Mouse (Mus musculus) embryonic facial prominence, embryonic 14.5 days (tissue): ENCODE results near the gene Hist3h2ba. TPM values are rescaled to one million over a fixed set of nuclear protein-coding genes. Genes with fewer than 3 reads are reported as not detected.
A peak's percentile ranks its signal among the peaks of the same experiment; 100 is the strongest.

Source experiments
- ATAC-seq: fragments of 200-750 bp; cut with Nextera tagmentation; 2 replicates; pipeline ENCODE4 v1.8.0; 2017; ENCODE audit warnings: low read depth, moderate number of reproducible peaks, moderate TSS enrichment
- DNase-seq: peaks from one replicate; pipeline ENCODE4 v3.0.0-alpha.2; 2015; ENCODE audit warnings: low spot score
- H3K27ac ChIP-seq: fragments of 300-500 bp; sonication (generic); replicated peaks from 2 replicates; pipeline ENCODE4 v1.5.1; 2014; ENCODE audit warnings: low read depth, mild to moderate bottlenecking, low read length, moderate library complexity
- H3K27me3 ChIP-seq: fragments of 300-500 bp; sonication (generic); replicated peaks from 2 replicates; pipeline ENCODE4 v1.6.1; 2014; ENCODE audit warnings: low read length; ENCODE audit not compliant: control insufficient read depth, insufficient read depth
- H3K36me3 ChIP-seq: fragments of 300-500 bp; sonication (generic); 2 replicates; pipeline ENCODE4 v1.6.1; 2014; ENCODE audit warnings: low read length, mixed read lengths; ENCODE audit not compliant: control insufficient read depth, insufficient read depth
- H3K4me1 ChIP-seq: fragments of 300-500 bp; sonication (generic); 2 replicates; pipeline ENCODE4 v1.6.1; 2014; ENCODE audit warnings: antibody characterized with exemption, low read length; ENCODE audit not compliant: control insufficient read depth, insufficient read depth
- H3K4me2 ChIP-seq: fragments of 300-500 bp; sonication (generic); 2 replicates; pipeline ENCODE4 v1.6.1; 2014; ENCODE audit warnings: low read depth, mild to moderate bottlenecking, low read length, moderate library complexity, mixed read lengths
- H3K4me3 ChIP-seq: fragments of 300-500 bp; sonication (generic); 2 replicates; pipeline ENCODE4 v1.5.1; 2014; ENCODE audit warnings: low read depth, mild to moderate bottlenecking, low read length
- H3K9ac ChIP-seq: fragments of 300-500 bp; sonication (generic); 2 replicates; pipeline ENCODE4 v1.6.1; 2014; ENCODE audit warnings: low read depth, mild to moderate bottlenecking, low read length, moderate library complexity, mixed read lengths
- H3K9me3 ChIP-seq: fragments of 300-500 bp; sonication (generic); 2 replicates; pipeline ENCODE4 v1.6.1; 2016; ENCODE audit warnings: low read length; ENCODE audit not compliant: control insufficient read depth
- WGBS: fragments of 180-500 bp; shearing (Covaris S2); extraction: QIAGEN DNeasy Blood & Tissue Kit; methylation state at CpG from one replicate; pipeline ENCODE4 v1.1.7; 2014; 5-methylcytosine and 5-hydroxymethylcytosine counted together
- polyA plus RNA-seq: library from polyadenylated mRNA; unstranded; fragments of >200 nt; fragmentation: Nextera tagmentation; extraction: Ambion mirVana; gene quantifications from 2 replicates; pipeline ENCODE4 v1.2.1, GENCODE M21; 2014

The Hist3h2ba gene
- 14.9 and 20.8 TPM in 2 replicates for polyA plus RNA-seq

DNA sequence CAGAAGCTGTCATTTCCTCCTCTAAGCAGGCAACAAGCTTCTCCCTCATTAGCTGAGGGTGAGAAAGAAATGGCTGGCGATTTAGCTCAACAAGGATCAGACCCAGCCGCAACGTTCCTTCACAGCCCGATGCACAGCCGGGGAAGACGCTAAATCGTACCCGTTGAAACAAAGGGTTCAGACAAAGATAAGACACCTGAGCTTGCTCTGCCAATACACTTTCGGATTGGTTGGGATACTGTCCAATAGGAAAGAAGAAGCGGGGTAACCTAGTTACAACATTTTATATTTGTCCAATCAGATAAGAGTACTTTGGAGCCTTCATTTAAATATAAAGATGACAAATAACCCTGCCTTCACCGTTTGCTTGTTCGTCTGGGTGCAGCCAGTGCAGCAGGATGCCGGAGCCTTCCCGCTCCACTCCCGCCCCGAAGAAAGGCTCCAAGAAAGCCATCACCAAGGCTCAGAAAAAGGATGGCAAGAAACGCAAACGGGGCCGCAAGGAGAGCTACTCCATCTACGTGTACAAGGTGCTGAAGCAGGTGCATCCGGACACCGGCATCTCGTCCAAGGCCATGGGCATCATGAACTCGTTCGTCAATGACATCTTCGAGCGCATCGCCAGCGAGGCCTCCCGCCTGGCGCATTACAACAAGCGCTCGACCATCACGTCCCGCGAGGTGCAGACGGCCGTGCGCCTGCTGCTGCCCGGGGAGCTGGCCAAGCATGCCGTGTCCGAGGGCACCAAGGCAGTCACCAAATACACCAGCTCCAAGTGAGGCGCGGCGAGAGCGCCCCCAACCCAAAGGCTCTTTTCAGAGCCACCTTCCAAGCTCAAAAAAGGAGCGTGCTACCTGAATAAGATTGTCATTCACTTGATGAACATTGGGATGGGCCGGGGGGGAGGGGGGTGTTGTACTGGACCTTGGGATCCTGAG is at the start of gene Hist3h2ba:
Gene Hist3h2ba (plus strand): TSS at position 379 of the 938 bp plus-strand sequence.
- Histone ChIP-seq H3K4me3 (peak within 1 kb of the TSS; percentile 47), H3K9ac (peak within 1 kb of the TSS; percentile 70), H3K27ac (peak within 1 kb of the TSS; percentile 87), H3K36me3 (no peaks in the 10 kb centered on the region), H3K27me3 (peaks cover 12% of the 10 kb centered on the region), H3K4me1 (peaks cover 8% of the 10 kb centered on the region), H3K9me3 (no peaks in the 10 kb centered on the region), H3K4me2 (peak within 1 kb of the TSS; percentile 73)
- WGBS, result 1% methylated on average over 37 of the region's 48 CpGs
- DNase-seq, result peak; percentile 97
- ATAC-seq, result peak; percentile 92

DNA sequence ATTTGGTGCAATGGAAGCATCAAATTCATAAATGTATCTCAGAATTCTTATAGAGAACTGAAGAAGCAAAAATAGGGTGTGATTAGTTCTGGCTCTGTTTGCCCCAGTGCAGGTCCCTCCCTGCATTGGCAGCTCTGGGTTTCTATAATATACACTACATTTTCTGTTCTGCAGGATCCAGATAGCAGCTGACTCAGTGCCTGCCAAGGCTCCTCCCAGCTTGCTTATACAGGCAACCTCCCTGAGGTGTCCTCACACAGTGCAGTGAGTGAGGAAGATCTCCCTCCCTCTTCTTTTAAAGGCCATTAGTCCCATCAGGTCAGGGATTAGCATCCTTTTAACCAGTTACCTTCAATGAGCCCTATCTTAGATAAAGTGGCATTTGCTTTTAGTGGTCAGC is 47.6 kb upstream of the Hist3h2ba start:
- no peak overlapping the region for H3K27ac ChIP-seq
- H3K4me3 ChIP-seq, result no peak overlapping the region
- H3K4me2 ChIP-seq, result no peak overlapping the region
- no peak for ATAC-seq
- H3K36me3 ChIP-seq, result peaks cover 52% of the 10 kb centered on the region
- H3K9ac ChIP-seq, result no peak overlapping the region
- no peak for DNase-seq
- no peaks in the 10 kb centered on the region for H3K9me3 ChIP-seq
- H3K4me1 ChIP-seq, result peaks cover 7% of the 10 kb centered on the region; the same call in 1 of the 2 replicates
- H3K27me3 ChIP-seq, result no peaks in the 10 kb centered on the region

DNA sequence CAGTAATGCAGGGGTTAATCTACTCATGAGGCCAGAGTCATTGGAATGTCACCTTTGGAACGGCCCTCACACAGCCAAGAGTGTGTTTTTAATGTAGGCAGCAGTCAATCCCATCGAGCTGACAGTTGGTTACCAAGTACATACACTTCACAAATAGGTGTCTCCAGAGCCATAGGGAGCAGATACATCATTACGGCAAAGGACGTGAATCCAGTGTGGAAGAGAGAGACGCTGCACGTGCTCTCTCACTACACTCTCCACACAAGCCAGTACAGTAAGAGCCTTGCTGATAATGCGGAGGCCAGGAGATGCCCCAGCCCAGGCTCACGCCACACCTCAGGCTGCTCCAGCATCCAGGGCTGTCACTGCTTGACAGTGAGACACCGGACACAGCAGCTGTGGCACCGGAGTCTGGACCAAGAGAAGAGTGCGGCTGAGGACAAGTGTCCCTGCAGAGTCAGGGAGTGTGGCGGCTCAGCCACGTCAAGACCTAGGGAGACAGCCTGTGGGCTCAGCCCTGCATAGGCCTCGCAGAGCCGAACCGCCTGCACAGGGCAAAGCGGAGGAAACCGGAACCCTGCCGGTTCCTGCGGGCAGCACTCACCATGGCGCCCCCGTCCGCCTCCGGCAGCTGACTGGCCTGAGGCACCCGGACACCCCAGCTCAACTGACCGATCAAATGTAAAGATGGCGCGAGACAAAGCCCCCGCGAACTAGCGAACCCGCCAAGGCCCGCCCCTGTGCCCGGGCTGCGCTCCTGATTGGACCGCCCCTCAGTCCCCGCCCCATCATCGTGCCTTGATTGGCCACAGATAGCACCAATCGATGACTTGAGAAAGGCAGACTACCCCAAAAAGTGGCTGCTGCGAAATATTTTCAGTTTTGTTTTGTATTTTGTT is 45.0 kb upstream of the Hist3h2ba start, which contains the start of gene Zfp39:
Gene Zfp39 (minus strand): TSS at position 715 of the 899 bp plus-strand sequence.
- ATAC-seq, result peak; percentile 99
- Histone ChIP-seq H3K9ac (peak within 1 kb of the TSS; percentile 87), H3K4me3 (peak within 1 kb of the TSS; percentile 81), H3K4me2 (peak within 1 kb of the TSS; percentile 75), H3K27me3 (no peaks in the 10 kb centered on the region), H3K4me1 (peaks cover 7% of the 10 kb centered on the region; the same call in 1 of the 2 replicates), H3K36me3 (peaks cover 35% of the 10 kb centered on the region), H3K9me3 (no peaks in the 10 kb centered on the region), H3K27ac (peak within 1 kb of the TSS; percentile 81)
- under 1% methylated on average over 39 of the region's 40 CpGs for WGBS
- peak; percentile 96 for DNase-seq

DNA sequence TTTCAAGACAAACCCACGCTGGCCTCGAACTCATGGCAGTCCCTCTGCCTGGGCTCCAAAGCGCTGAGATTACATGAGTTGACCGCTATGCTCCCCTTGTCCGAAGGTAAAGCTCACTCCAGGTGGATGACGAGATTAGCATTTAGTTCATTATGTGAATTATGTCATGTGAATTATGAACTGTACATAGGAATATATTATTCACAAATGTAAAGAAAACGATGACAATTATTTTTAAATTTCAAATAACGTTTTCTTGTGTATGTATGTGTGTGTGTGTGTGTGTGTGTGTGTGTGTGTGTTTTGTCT is 44.4 kb upstream of the Hist3h2ba start:
- H3K27me3 ChIP-seq, result no peaks in the 10 kb centered on the region
- ATAC-seq (peak; percentile 3; the same call in 1 of the 2 replicates), DNase-seq (no peak)
- H3K27ac ChIP-seq, result 0 out of 2 replicates have a peak overlapping the region, but pooled peaks have one; percentile 8
- H3K4me2 ChIP-seq, result peak overlapping the region; percentile 75
- WGBS, result 4% methylated on average over 8 of the region's 8 CpGs
- H3K4me1 ChIP-seq, result peaks cover 7% of the 10 kb centered on the region; the same call in 1 of the 2 replicates
- peak overlapping the region; percentile 55 for H3K9ac ChIP-seq
- H3K4me3 ChIP-seq, result peak overlapping the region; percentile 81
- H3K9me3 ChIP-seq, result no peaks in the 10 kb centered on the region
- peaks cover 29% of the 10 kb centered on the region for H3K36me3 ChIP-seq

DNA sequence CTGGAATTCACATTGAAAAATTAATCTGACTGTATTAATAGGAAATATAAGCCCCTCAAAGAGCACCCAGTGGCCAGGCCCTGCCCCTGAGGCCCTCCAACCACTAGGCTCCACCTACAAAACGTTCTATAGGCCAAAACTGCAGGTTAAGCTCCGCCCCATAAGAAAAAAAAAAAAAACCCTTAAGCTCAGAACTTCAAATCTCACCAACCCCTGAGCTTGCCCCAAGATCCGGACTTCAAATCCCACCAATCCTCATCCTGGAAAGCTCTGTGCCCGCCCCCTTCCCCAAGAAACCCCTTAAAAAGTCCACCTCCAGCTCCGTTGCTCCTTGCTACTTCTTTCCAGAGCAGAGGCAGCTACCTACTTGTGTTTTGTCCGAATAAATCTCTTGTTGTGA is 43.9 kb upstream of the Hist3h2ba start:
- H3K4me3 ChIP-seq, result no peak overlapping the region
- H3K9me3 ChIP-seq, result no peaks in the 10 kb centered on the region
- peaks cover 7% of the 10 kb centered on the region; the same call in 1 of the 2 replicates for H3K4me1 ChIP-seq
- 48% methylated on average over 6 of the region's 6 CpGs for WGBS
- H3K27ac ChIP-seq, result no peak overlapping the region
- peaks cover 26% of the 10 kb centered on the region for H3K36me3 ChIP-seq
- H3K27me3 ChIP-seq, result no peaks in the 10 kb centered on the region
- H3K4me2 ChIP-seq, result peak overlapping the region; percentile 75; the same call in 1 of the 2 replicates
- H3K9ac ChIP-seq, result no peak overlapping the region
- ATAC-seq (no peak), DNase-seq (peak; percentile 65)

DNA sequence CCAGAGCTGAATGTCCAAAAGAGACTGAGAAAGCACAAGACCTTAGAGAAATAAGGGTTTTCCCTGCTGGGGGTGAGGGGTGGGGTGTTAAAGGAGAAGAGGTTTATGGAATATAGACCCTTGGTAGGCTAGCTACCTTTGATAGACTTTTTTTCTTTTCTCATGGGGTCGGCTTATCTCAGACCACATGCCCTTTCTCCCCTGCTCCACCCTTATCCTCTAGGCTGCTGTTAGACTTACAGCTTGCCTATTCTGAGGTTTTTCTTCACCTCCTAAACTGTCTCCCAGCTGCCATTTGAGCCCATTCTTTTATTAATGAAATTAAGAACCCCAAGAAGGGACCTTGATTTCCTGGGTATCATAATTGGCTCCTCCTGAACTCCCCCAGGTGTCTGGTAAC is 34.9 kb upstream of the Hist3h2ba start:
- DNase-seq, result no peak
- Histone ChIP-seq H3K9me3 (no peaks in the 10 kb centered on the region), H3K36me3 (no peaks in the 10 kb centered on the region), H3K4me2 (no peak overlapping the region), H3K4me3 (no peak overlapping the region), H3K4me1 (no peaks in the 10 kb centered on the region), H3K27ac (no peak overlapping the region), H3K27me3 (no peaks in the 10 kb centered on the region; the same call in 1 of the 2 replicates), H3K9ac (no peak overlapping the region)
- 94% methylated on average over 1 of the region's 1 CpGs for WGBS
- no peak for ATAC-seq

DNA sequence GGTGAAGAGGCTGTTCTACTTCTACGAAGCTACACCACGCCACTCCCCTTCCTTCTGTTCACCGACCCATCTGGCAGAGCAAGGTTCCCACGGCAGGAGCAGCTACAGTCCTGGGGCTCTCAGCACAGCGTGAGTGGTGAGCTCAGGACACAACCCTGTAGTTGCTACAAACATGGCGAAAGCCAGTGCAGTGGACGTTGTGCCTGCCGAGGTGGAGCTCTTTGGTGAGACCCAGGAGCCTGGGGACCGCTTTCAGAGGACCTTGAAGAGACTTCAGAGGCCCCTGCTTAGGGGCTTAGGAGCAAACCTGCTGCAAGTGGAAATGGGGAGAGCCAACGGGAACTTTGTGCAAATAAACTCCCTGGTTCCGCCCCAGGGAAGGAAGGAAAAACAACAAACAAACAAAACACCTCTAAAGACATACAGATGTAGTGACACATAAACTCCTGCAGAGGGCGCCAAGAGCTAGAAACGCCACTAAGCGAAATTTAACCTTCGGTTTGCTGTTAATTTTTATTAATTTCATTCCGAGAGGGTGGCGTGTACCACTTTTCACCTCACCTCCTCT is 34.2 kb upstream of the Hist3h2ba start:
- H3K9me3 ChIP-seq, result no peaks in the 10 kb centered on the region
- no peaks in the 10 kb centered on the region; the same call in 1 of the 2 replicates for H3K27me3 ChIP-seq
- no peaks in the 10 kb centered on the region for H3K36me3 ChIP-seq
- WGBS, result 11% methylated on average over 16 of the region's 17 CpGs
- peak overlapping the region; percentile 60 for H3K4me2 ChIP-seq
- H3K27ac ChIP-seq, result no peak overlapping the region
- DNase-seq (peak; percentile 41), ATAC-seq (no peak)
- H3K4me1 ChIP-seq, result no peaks in the 10 kb centered on the region
- H3K4me3 ChIP-seq, result peak overlapping the region; percentile 35
- H3K9ac ChIP-seq, result peak overlapping the region; percentile 64
